Mouse (Mus musculus): Measurements from ENCODE around the gene Cnot6. TPM values are rescaled to one million over a fixed set of nuclear protein-coding genes. Genes with fewer than 3 reads are reported as not detected.

Cnot6 gene
- polyA plus RNA-seq, 1 experiment from 2014 or later: 53.3 TPM

Other genes starting within 250 kb of the Cnot6 start
- not detected in 2 replicates for gene Olfr1386, start 247.7 kb downstream of the Cnot6 start, polyA plus RNA-seq (2014; fragmentation: Nextera tagmentation; extraction: Ambion mirVana)
- not detected in 2 replicates for gene Olfr1385, start 223.7 kb downstream of the Cnot6 start, polyA plus RNA-seq (2014; fragmentation: Nextera tagmentation; extraction: Ambion mirVana)
- not detected in 2 replicates for gene Olfr1384, start 206.0 kb downstream of the Cnot6 start, polyA plus RNA-seq (2014; fragmentation: Nextera tagmentation; extraction: Ambion mirVana)
- gene Olfr1383, start 193.1 kb downstream of the Cnot6 start, polyA plus RNA-seq (2014; fragmentation: Nextera tagmentation; extraction: Ambion mirVana): not detected in 2 replicates
- gene Olfr1382, start 184.5 kb downstream of the Cnot6 start, polyA plus RNA-seq (2014; fragmentation: Nextera tagmentation; extraction: Ambion mirVana): not detected in 2 replicates
- gene Olfr1381, start 169.3 kb downstream of the Cnot6 start, polyA plus RNA-seq (2014; fragmentation: Nextera tagmentation; extraction: Ambion mirVana): not detected in 2 replicates
- not detected in 2 replicates for gene Olfr1380, start 155.8 kb downstream of the Cnot6 start, polyA plus RNA-seq (2014; fragmentation: Nextera tagmentation; extraction: Ambion mirVana)
- 6.0 and 6.1 TPM in 2 replicates for gene Flt4, start 103.5 kb downstream of the Cnot6 start, polyA plus RNA-seq (2014; fragmentation: Nextera tagmentation; extraction: Ambion mirVana)
- gene Scgb3a1, start 49.1 kb downstream of the Cnot6 start, polyA plus RNA-seq (2014; fragmentation: Nextera tagmentation; extraction: Ambion mirVana): not detected in 2 replicates
- gene Gfpt2, start 81.5 kb upstream of the Cnot6 start, polyA plus RNA-seq (2014; fragmentation: Nextera tagmentation; extraction: Ambion mirVana): 7.0 and 7.7 TPM in 2 replicates
- 32.2 and 33.4 TPM in 2 replicates for gene Mapk9, start 134.0 kb upstream of the Cnot6 start, polyA plus RNA-seq (2014; fragmentation: Nextera tagmentation; extraction: Ambion mirVana)
- 0.28 and 0.46 TPM in 2 replicates for gene Rasgef1c, start 189.1 kb upstream of the Cnot6 start, polyA plus RNA-seq (2014; fragmentation: Nextera tagmentation; extraction: Ambion mirVana)